Mouse (Mus musculus) right cerebral cortex, adult 2 months (tissue): ENCODE results near the gene Ddx60.
"Not testable (repeated sequence)": the region's sequence is repeated elsewhere in the genome, so short reads cannot be mapped to it uniquely, and the experiment has no call there.

Experiments used
- DNase-seq, 2 experiments: peaks; one replicate each; pipeline ENCODE4 v3.0.0; 2021 to 2022; ENCODE audit warnings: low spot score in 2 of 2

Gene Ddx60

DNA sequence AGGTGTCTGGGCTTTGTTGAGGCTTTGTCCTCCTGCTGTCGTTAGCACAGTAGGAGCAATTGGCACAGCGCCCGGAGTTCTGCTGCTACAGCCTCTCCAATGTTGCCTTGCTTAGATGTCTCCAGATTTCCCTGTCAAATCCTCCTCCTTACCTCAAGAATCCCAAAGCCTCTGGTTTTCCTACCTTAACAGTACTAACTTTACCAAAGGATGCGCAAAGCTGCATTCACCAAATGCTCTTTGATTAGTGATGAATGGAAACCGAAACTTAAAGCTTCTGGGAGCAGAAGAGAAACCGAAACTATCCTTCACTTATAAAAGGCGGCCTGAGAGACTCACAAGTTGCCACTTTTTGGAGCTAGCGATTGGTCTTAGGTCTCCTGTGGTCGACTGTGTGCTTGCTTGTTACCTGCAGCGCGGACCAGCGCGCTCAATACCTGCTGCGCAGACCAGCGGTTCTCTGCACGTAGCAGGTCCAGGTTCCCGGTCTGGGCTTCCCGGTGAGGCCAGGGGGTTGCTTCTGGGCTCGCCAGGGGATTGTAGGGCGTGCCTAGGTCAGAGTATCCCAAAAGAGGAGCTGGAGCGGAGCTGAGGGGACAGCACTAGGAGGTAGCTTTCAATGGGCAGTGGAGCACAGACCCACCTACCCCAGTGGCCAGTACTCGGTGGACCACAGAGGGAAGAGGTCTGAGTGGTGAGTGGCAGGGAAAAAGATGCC lies at the start of gene Ddx60:
Ddx60 (plus strand) TSS at position 311 of the 718 bp plus-strand sequence.
- peak; percentile 70 to 73 for DNase-seq

DNA sequence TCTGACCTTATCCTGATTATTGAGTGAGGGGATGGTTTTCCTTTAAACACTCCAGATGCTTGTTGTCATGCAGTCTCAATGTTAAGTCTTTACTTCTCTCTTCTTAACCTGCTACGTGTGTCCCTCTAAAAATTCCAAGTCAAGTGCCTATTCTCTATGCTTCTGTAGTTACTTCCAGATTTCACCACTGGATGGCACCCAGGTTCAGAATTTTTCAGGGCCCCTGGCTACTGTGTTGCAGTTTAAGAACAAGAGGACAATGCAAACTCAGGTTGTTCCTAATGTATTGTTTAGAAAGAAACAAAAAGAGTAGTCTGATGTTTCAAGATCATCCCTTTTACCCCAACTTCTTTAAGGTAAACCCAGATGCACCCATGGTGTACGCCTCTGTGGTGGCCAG lies 33.8 kb upstream of the Ddx60 start:
- peak; percentile 75 to 84 for DNase-seq

DNA sequence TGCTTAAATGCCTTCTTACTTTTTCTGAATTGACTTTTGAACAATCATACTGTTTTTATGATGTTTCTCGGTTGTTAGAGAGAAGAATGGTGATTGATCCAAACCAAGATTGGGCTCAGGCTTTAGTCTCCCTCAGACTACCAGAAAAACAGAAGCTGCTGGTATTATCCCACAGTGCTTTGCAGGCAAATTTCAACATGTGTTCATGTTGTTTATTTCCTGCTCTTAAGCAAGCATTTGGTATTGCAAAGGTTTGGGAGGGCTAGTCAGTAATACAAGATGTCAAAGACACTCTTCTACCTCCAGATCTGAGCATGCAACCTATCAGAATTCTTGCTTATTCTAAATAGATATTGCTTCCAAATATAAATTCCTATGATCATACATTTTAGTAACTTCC lies 31.1 kb upstream of the Ddx60 start:
- no peak for DNase-seq

DNA sequence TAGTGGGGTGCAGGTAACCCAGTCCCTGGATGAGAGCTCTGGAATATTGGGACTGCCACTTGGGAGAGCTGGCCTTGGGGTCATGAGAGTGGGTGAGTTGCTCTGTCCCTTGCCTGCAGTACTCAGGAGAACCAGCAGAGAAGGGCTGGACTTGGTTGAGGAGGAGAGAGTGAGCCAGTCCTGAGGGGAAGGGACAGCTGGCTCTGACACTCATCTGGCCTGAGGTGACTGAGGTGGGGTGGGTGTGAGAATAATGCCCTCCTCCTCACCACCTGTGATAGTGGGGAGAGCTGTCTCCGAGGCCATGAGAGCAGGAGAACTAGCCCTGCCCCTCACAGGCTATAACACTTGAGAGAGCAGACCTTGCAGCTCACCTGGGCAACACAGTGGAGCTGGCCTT lies 30.5 kb upstream of the Ddx60 start:
- DNase-seq = no peak

DNA sequence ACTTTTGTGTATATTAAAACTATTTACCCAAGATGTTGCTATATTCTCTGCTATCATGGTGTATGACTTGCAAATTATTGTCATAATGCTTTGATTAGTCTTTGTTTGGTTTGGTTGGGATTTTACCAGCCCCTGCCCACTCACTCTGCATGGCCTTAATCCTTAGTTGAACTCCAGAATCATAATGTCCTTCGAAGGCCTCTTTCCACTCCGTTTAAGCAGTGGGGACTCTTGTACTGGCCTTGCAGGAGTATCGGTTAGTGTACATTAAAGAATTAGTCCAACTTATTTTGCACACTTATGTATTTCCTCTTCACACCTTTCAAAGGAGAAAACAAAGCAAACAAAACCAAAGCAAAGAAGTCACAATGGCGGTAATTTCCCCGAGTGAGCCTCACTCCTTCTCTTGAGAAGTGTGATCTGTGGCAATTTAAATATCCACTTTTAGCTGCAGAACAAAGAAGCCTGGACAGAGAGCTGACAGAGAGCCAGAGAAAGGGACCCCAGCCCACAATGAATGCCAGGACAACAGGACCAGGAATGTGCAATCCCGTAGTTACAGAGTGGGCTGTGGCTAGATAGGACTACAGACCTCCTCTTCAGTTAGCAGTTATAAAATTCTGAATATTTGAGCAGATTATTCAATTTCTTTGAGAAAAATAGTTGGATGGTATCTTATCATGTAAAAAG lies 26.7 kb upstream of the Ddx60 start:
- DNase-seq = no peak

DNA sequence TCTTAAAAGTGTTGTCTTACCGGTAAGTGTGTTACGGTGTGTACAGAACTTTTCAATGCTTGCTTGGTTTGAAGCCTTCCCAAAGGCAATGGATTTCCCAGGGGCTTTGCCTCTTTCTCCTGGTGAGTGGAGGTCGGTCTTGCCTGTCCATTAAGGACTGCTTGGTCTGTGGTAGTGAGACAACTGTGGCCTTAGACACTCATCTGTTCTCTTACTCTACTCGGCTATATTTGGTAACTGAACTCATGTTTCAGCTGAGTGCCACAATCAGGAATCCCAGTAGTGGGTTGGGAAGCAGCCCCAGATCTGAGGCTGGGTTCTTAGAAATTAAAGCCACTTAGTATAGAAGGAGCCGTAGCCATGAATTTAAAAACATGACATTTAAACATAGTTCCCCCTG lies 25.4 kb upstream of the Ddx60 start, which contains the start of gene Palld:
Palld (minus strand) TSS at position 170 of the 400 bp plus-strand sequence.
- DNase-seq = no peak

DNA sequence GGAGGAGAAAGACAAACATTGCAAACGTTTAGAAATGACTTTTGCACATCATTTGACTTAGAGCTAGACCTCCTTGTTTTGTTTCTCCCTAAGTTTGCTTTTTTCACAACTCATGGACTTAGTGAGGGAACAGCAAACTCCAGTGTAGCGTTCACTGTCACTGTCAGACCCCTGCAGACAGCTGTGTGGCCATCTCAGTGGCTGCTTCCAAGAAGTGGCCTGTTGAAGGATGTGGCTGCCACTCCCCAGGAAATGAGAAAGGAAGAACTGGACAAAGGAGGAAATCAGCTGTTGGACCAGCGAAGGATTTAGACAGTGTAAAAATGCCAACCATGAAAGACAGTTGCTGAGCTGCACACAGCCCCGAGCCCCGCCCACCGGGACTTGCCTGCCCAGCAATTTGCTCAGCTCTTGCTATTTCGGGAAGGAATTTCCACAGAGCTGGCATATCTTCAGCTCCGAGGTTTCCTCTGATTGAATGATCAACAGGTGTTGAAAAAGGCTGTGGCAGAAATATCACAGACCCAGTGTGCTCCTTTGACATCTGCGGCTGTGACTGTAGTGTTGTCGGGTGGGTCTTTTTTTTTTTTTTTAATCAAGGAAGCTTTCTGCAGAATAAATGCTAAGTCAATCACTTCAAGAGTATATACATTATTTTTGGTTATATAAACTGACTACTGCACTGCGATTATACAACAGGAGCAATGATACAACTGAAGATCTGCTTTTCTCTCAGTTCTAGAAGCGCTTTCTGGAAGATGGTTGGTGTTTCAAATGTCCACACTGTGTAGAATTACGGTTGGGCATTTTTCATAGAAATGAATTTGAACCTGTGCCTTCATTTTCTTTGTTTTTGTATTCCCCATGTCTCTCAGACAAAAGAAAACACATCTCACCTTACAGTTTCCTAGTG lies 19.3 kb upstream of the Ddx60 start:
- DNase-seq = peak; percentile 8 to 13

DNA sequence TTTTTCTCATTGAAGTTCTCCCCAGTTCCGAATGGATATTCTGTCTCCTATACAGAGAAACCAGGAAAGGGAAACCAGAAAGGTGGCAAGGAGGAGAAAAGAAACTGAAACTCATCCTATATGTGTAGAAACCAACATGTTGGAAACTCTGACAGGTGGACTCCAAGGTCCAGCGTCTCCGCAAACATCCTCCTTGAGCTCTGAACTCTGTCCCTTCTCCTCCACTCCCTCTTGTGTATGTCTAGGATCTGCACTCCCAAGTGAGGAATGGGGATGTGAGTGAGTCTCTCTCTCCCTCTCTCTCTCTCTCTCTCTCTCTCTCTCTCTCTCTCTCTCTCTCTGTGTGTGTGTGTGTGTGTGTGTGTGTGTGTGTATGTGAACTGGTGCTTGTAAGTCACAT lies 18.6 kb upstream of the Ddx60 start:
- no peak for DNase-seq

DNA sequence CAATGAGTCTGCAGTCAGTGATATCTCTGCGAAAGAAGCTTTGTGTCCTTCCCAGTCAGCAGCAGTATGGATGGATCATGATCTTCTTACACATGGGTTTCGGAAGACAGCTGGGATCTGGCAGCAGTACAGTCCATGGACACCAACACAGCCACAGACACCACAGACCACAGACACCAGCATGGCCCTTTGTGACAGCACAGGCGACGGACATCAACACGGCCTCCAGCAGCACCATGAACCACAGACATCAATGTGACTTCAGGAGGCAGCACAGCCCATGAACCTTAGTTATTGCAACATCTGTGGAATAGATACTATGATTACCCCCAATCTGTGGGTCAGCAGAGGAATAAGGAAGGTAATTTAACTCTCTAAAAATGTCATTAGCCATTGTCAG lies 15.1 kb upstream of the Ddx60 start:
- DNase-seq = no peak

DNA sequence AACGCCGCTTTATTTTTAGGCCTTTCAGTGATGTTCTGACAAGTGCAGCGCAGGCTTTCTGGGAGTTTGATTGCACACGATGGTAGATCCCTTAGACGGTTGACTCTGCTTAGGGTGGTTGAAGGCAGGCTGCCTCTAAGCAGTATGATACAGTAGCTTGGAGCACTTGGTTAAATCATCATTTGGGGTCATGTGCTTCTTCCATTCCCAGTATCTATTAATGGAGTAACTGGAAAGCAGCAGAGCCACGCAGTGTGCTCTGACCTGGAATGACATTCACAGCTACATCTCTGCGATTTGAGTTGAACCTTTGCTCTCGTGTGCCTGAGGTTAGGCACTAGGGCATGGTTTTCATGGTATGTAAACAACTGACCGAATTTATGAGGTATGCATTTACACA lies 13.9 kb upstream of the Ddx60 start:
- DNase-seq = no peak

DNA sequence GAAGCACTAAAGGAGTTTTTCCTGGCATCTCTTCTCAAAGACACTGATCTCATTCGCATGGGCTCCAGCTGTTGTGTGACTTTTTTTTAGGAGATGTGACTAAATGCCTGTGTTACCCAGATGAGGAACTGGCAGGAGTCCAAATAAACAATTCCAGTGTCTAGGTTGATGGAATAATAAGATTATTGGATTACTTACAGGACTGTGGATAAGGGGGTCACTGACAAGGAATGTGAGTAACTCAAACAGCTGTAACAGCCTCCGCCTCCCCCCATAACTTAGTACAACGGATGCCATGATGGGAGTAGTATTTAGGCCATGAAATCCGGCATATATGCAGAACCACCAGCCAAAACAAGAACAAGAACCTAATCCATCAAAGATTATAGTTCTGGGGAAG lies 10.6 kb upstream of the Ddx60 start:
- DNase-seq = no peak

DNA sequence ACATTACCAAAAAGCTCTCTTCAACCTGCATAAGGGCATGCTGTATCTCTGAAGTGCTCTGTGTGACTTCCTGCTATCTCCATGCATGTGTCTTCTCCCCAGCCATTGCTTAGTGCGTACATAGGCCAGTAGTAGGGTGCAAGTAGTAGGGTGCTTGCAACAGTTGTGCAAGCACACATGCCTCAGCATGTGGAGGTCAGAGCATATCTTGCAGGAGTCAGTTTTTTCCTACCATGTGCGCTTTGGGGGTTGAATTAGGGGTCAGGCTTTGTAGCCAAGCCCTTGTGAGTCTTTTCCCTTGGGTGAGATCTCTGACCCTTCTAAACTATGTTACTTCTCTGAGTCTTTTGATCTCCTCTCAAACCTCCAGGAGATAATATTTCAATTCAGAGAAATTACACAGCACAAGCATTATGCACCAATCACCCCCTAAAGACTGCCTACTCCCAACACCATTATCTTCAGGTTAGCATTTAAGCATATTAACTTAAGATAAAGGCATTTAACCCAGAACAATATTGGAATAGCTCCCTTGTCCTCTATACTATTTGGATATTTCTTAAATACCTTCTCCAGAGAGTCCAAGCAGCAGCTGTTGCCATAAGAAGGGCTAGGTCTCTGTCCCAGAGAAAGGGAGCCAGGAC lies 8.6 kb upstream of the Ddx60 start:
- no peak for DNase-seq

DNA sequence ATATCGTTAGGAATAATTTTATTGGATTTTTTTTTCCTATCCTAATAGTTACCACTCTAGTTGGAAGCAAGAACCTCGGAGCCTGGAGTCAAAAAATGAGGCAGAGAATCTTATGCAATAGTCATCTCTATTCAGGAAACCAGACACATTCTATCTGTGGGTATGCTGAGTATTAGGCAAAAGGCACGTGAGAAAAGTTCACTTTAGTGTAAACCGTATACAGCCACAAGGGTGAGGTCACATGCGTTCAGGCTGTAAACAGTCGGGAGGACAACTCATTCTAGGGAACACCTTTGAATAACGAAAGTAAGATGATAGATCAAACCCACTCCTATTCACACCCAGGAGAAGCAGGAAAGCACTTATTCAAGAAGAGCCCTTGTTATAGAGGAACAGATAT lies 7.5 kb upstream of the Ddx60 start:
- DNase-seq = no peak

DNA sequence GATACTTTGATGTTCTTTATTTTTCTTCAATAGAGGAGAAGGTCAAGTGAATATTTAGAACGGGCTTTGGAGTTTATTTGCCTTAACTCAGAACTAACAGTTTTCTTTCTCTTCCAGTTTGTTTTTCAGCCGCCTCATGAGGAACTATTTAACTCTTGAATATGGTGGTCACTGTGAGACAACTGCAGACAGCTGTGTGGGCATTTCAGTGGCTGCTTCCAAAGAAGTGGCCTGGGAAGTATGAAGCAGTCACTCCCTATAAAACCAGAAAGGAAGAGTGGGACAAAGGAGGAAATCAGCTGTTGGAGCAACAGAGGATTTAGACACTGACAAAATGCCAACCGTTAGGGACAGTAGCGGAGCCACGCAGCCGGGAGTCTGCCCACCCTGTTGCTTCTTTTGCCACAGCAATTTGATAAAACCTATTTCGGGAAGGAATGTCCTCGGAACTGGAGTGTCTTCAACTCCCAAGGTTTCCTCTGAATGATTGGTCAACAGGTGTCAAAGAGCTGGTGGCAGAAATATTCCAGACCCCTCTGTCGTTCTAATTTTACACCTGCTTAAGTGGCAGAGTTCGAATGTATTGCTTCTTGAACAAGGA lies 6.3 kb upstream of the Ddx60 start:
- DNase-seq = no peak

DNA sequence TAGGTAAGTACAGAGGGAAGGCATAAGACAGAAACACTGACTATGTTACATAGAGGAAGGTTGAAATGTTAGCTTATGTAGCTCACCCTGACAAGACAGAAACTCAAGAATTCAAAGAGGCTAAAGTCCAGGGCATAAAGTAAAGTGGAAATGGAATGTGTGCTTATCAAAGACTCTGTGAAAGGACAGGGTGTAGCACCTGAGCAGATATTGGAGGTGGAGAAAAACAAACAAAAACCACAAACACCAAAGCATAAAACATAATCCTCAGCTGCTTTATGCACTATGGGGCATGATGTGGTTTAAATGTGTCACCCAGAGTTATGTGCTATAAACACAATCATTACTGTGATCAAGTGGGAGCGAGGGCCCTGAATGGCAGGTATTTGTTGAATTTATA lies 3.4 kb upstream of the Ddx60 start:
- no peak for DNase-seq

DNA sequence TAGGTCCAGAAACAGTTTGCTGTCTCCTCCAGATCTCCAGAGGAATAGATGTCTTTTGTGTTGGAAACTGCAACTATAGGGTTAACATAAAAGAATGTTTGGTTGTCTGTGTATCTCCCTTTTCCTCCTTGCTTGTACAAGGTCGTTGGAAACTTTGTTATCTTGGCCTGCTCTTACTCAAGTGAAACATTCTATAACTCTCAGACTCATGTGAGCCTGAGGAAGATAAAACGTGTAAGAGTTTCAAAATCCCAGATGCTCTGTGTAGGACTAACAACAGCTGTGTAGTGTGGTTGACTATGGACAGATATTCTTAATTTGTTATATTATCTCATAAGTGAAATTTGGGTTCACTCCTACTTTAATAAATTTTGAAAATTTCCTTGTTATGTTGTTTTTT lies 5.4 kb downstream of the Ddx60 start:
- DNase-seq = no peak

DNA sequence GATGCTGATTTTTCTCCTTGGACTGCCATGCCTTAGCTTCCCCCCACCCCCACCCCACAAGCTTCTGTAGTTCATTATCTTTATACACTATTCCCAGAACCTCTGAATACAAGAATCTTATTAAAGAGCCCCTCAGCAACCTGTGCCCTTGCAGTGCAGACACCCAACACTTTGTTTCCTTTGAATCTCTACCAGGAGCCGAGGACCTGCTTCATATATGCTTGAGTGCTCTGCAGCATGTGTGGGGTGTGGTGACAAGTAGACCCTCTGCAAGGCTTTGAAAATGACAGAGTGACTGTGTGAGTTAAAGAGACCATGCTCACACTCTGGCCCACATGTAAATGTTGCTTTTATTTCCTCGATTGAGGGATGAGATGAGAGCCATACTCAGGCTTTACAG lies 9.7 kb downstream of the Ddx60 start:
- no peak for DNase-seq

DNA sequence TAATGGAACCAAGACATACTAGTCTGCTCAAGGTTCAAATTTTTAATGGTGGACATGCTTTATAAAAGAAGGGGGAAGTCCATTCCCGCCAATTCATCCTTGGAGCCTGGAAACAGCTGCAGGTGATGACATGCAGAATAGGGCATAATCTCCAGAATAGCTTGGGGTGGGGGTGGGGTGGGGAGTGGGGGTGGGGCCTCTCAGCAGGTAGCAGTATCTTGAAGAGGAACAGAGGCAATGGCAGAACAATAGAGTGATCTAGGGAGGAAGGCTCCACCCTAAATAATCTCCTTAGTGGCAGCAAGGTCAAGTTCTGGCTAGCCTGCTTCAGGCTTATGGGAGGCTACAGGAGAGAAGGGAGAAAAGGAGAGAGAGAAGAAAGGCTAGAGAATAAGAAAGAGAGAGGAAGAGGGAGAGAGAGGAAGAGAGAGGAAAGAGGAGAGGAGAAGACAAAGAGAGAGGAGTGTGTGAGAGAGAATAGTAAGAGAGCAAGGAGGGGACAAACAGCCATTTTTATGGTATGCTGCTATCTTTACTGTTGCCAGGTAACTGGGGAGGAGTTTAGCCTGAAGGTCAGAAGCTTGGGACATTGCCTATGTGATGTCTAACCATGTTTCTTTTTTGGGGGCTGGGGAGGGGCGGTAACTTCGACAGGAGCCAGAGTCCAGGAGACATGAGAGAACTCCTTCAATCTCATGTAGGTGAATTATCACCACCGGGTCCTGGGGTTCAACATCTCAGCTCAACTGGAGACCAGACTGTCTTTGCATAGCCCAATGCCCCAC lies 36.9 kb downstream of the Ddx60 start:
- not testable (repeated sequence) for DNase-seq

DNA sequence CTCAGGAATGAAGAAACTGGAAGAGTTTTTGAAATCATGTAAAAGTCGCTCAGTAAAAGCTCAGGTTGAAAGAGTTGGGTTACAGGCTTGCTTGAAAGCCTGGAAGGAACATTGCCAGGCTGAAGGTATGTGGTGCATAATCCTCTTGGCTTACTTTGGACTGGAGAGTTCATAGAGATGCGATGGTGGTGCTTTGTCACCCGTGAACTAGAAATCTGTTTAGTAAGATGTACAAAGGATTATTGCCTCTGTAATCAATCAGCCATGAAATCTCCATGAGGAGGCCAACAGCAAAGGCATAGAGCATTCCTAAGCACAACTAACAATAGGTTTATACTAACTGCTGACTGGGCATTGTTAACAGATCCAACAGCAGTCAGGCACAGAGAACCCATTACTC lies 41.7 kb downstream of the Ddx60 start:
- no peak for DNase-seq

DNA sequence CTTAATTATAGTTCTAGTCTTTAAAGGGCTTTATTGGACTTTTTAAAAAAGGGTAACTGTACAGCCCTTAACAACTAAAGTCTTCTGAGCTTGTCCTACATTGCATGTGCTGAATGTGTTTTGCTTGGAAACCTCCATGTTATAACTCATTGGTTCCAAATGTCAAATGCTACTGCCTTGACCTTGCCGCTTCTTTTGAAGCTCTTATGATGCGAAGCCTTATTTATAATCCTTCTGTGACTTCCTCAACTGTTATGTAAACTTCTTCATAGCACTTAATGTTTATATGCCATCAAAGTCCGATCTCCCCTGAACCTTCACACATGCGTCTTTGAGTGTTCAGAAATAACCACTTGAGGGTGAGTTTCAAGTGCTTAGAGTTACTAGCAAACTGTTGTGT lies 57.1 kb downstream of the Ddx60 start:
- DNase-seq = no peak
